Mouse (Mus musculus): ENCODE measurements around the gene Gm45618. TPM values are rescaled to one million over a fixed set of nuclear protein-coding genes. Genes with fewer than 3 reads are reported as not detected.

The Gm45618 gene
- total RNA-seq, 2 experiments from 2014 or later, result not detected

GRCm38 (mm10) chr7:142071212-142071578, 49.3 kb downstream of the Gm45618 start:
- DNase-seq (ENCODE audit: low spot score in 2 of 2), result no peak

GRCm38 (mm10) chr7:142070458-142071211, 49.9 kb downstream of the Gm45618 start:
- peak; percentile 67 to 78 for DNase-seq (ENCODE audit: low spot score in 2 of 2)

Other genes starting within 250 kb of the Gm45618 start
- 100 to 1,000 TPM; 108 to 120 TPM for gene Tollip, start 202.2 kb downstream of the Gm45618 start, total RNA-seq (2021)
- 100 to 1,000 TPM; 166 to 172 TPM for gene Brsk2, start 171.0 kb downstream of the Gm45618 start, total RNA-seq (2021)
- 10 to 100 TPM; 20.5 to 20.9 TPM for gene Mob2, start 59.7 kb downstream of the Gm45618 start, total RNA-seq (2021)
- 100 to 1,000 TPM; 139 to 150 TPM for gene Dusp8, start 24.9 kb downstream of the Gm45618 start, total RNA-seq (2021)
- gene Gm39115, start 15.3 kb upstream of the Gm45618 start, total RNA-seq (2021), result not detected
- not detected for gene Gm45337, start 23.9 kb upstream of the Gm45618 start, total RNA-seq (2021)
- gene Gm29735, start 36.4 kb upstream of the Gm45618 start, total RNA-seq (2021), result not detected
- not detected for gene Gm4553, start 45.0 kb upstream of the Gm45618 start, total RNA-seq (2021)
- not detected for gene Krtap5-2, start 55.3 kb upstream of the Gm45618 start, total RNA-seq (2021)
- gene Gm10153, start 69.7 kb upstream of the Gm45618 start, total RNA-seq (2021), result not detected
- not detected for gene Krtap5-3, start 80.6 kb upstream of the Gm45618 start, total RNA-seq (2021)
- not detected for gene Gm7579, start 91.1 kb upstream of the Gm45618 start, total RNA-seq (2021)
- gene Krtap5-5, start 109.2 kb upstream of the Gm45618 start, total RNA-seq (2021), result not detected
- gene Gm40460, start 120.3 kb upstream of the Gm45618 start, total RNA-seq (2021), result not detected
- gene Gm2431, start 137.6 kb upstream of the Gm45618 start, total RNA-seq (2021), result not detected
- gene Gm4559, start 153.6 kb upstream of the Gm45618 start, total RNA-seq (2021), result not detected
- not detected for gene Krtap5-1, start 176.4 kb upstream of the Gm45618 start, total RNA-seq (2021)
- not detected for gene Krtap5-4, start 182.8 kb upstream of the Gm45618 start, total RNA-seq (2021)

Measured in layer of hippocampus, postnatal 10 days (tissue).